Mouse (Mus musculus) stomach, embryonic 15.5 days (tissue): ENCODE results near the gene 4930590J08Rik. TPM values are rescaled to one million over a fixed set of nuclear protein-coding genes. Genes with fewer than 3 reads are reported as not detected.

Source experiments
- polyA plus RNA-seq: library from polyadenylated mRNA; unstranded; fragments of >200 nt; fragmentation: Nextera tagmentation; extraction: Ambion mirVana; gene quantifications from 2 replicates; pipeline ENCODE4 v1.2.1, GENCODE M21; 2015

4930590J08Rik gene
- polyA plus RNA-seq, 1 experiment from 2014 or later, result 0.40 TPM

Other genes starting within 250 kb of the 4930590J08Rik start
- 54.6 and 63.0 TPM in 2 replicates for gene Slc6a6, start 218.8 kb upstream of the 4930590J08Rik start, polyA plus RNA-seq
- 0.23 and 0.58 TPM in 2 replicates for gene Grip2, start 75.6 kb upstream of the 4930590J08Rik start, polyA plus RNA-seq
- gene Ccdc174, start 24.8 kb upstream of the 4930590J08Rik start, polyA plus RNA-seq, result 31.8 and 35.3 TPM in 2 replicates
- gene Fgd5, start 76.1 kb downstream of the 4930590J08Rik start, polyA plus RNA-seq, result 7.8 and 8.7 TPM in 2 replicates
- gene Nr2c2, start 188.6 kb downstream of the 4930590J08Rik start, polyA plus RNA-seq, result 21.8 and 24.2 TPM in 2 replicates